Mouse (Mus musculus) megakaryocyte, embryonic 14.5 days (primary cell): ENCODE results near the gene Ccdc8.

Experiments used
- FLI1 ChIP-seq: IDR thresholded peaks from 2 replicates; pipeline ENCODE4 v1.6.1; 2012; ENCODE audit warnings: low read length, inconsistent platforms, mixed read lengths
- GATA1 ChIP-seq: IDR thresholded peaks from 3 replicates; pipeline ENCODE4 v1.6.1; 2012; ENCODE audit warnings: mixed read lengths, low read length, inconsistent platforms, borderline replicate concordance

DNA sequence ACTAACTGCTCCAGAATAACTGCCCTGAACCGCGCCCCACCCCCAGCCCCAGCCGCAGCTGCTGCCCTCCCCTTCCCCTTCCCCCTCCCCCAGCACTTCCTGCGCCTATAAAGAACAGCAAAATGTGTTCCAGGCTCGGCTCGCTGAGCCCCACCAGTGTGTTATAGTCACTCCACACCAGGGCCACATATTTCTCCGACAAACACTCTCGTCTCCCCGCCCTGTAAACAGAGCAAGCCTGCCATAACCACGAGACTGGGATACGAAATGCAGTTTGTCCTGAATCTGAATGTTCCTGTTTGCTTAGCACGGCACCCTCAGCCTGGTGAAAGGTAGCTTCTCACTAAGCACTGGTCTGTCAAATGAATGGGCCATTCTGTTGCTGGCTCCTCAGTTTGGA, 12.2 kb upstream of the Ccdc8 start:
- TF ChIP-seq GATA1 (no peak), FLI1 (no peak)
